Comparison of ENCODE assay signal across 30 mouse cellular contexts in genomic region chr2:77460011-77460410, GRCm38 (mm10).
DNase-seq lines count a peak whose midpoint lies in the region; ATAC-seq and TF ChIP-seq lines count a peak whose summit lies in the region.
"Had no signal": no experiment of that assay in that cellular context is flagged by ENCODE, and none has a peak within 500 bp of the region (broad histone marks: within the 10 kb centered on the region; RNA-seq: fewer than 3 reads in every experiment).

No protein-coding gene starts in this region.

- no peak overlapping the region for H3K9ac ChIP-seq in kidney, postnatal 0 days (ENCODE audit: low read depth, low read length)
- H3K9ac ChIP-seq in midbrain, embryonic 14.5 days (replicated peaks; ENCODE audit: low read length): no peak overlapping the region
- H3K9ac ChIP-seq: embryonic facial prominence, embryonic 12.5 days; embryonic facial prominence, embryonic 15.5 days; forebrain, postnatal 0 days; heart, embryonic 12.5 days; heart, embryonic 15.5 days; hindbrain, embryonic 13.5 days had no signal

- H3K4me1 ChIP-seq in kidney, postnatal 0 days (replicated peaks; ENCODE audit: insufficient read depth, low read length): no peaks in the 10 kb centered on the region
- no peaks in the 10 kb centered on the region for H3K4me1 ChIP-seq in midbrain, embryonic 14.5 days (ENCODE audit: control insufficient read depth, insufficient read depth, low read length)
- H3K4me1 ChIP-seq: embryonic facial prominence, embryonic 12.5 days; embryonic facial prominence, embryonic 15.5 days; hindbrain, embryonic 10.5 days; hindbrain, embryonic 13.5 days had no signal

- ATAC-seq in kidney, postnatal 0 days (replicated peaks; ENCODE audit: low FRiP score, low read depth): no peak
- no peak for ATAC-seq in midbrain, embryonic 14.5 days (ENCODE audit: low FRiP score, low TSS enrichment)
- ATAC-seq: forebrain, embryonic 14.5 days; forebrain, postnatal 0 days; hindbrain, postnatal 0 days; inflammation-experienced regulatory T-cells, adult 6 months; intestine, embryonic 16.5 days; Patski had no signal

- H3K9me3 ChIP-seq in kidney, postnatal 0 days (replicated peaks; ENCODE audit: low read length): no peaks in the 10 kb centered on the region
- no peaks in the 10 kb centered on the region for H3K9me3 ChIP-seq in midbrain, embryonic 14.5 days (ENCODE audit: control insufficient read depth, low read length)
- H3K9me3 ChIP-seq: embryonic facial prominence, embryonic 12.5 days; embryonic facial prominence, embryonic 15.5 days; heart, embryonic 12.5 days; heart, embryonic 15.5 days; hindbrain, embryonic 10.5 days; hindbrain, embryonic 13.5 days had no signal

- 73% methylated on average over 6 of the region's 6 CpGs for WGBS in kidney, postnatal 0 days
- 91% methylated on average over 6 of the region's 6 CpGs for WGBS in midbrain, embryonic 14.5 days

- H3K27me3 ChIP-seq in kidney, postnatal 0 days (ENCODE audit: insufficient read depth, low read length): no peaks in the 10 kb centered on the region
- H3K27me3 ChIP-seq in midbrain, embryonic 14.5 days (ENCODE audit: control insufficient read depth, insufficient read depth, low read length): no peaks in the 10 kb centered on the region
- H3K27me3 ChIP-seq: CH12.LX; embryonic facial prominence, embryonic 12.5 days; embryonic facial prominence, embryonic 15.5 days; heart, embryonic 12.5 days; heart, embryonic 15.5 days; hindbrain, embryonic 13.5 days had no signal

- no peak overlapping the region for H3K27ac ChIP-seq in kidney, postnatal 0 days
- H3K27ac ChIP-seq in midbrain, embryonic 14.5 days (replicated peaks; ENCODE audit: low read depth, low read length): no peak overlapping the region
- H3K27ac ChIP-seq: embryonic facial prominence, embryonic 12.5 days; embryonic facial prominence, embryonic 15.5 days; heart, embryonic 15.5 days; hindbrain, embryonic 10.5 days; hindbrain, embryonic 13.5 days; hindbrain, postnatal 0 days had no signal

- no peaks in the 10 kb centered on the region for H3K36me3 ChIP-seq in kidney, postnatal 0 days (ENCODE audit: insufficient read depth, low read length)
- no peaks in the 10 kb centered on the region for H3K36me3 ChIP-seq in midbrain, embryonic 14.5 days (ENCODE audit: control insufficient read depth, insufficient read depth, low read length)
- H3K36me3 ChIP-seq: embryonic facial prominence, embryonic 12.5 days; embryonic facial prominence, embryonic 15.5 days; G1E; heart, embryonic 12.5 days; heart, embryonic 15.5 days; hindbrain, embryonic 10.5 days; hindbrain, embryonic 13.5 days had no signal

- no peak overlapping the region for H3K4me2 ChIP-seq in kidney, postnatal 0 days (ENCODE audit: low read length)
- H3K4me2 ChIP-seq in midbrain, embryonic 14.5 days (ENCODE audit: low read length): no peak overlapping the region
- H3K4me2 ChIP-seq: embryonic facial prominence, embryonic 12.5 days; embryonic facial prominence, embryonic 15.5 days; heart, embryonic 12.5 days; heart, embryonic 15.5 days; hindbrain, embryonic 13.5 days had no signal

- intact Hi-C loops in gastrocnemius, postnatal 36 days (cut with DNase I): no loop called here

- no peak for TF ChIP-seq CTCF in kidney, postnatal 0 days (IDR thresholded peaks at IDR 0.05; ENCODE audit: low read depth)

- H3K4me3 ChIP-seq in kidney, postnatal 0 days (replicated peaks; ENCODE audit: low read depth, low read length): no peak overlapping the region
- no peak overlapping the region for H3K4me3 ChIP-seq in midbrain, embryonic 14.5 days (replicated peaks; ENCODE audit: low read depth, low read length)
- H3K4me3 ChIP-seq: embryonic facial prominence, embryonic 12.5 days; embryonic facial prominence, embryonic 15.5 days; heart, embryonic 12.5 days; heart, embryonic 15.5 days; hindbrain, embryonic 10.5 days; hindbrain, embryonic 13.5 days had no signal

- peak; percentile 15 for DNase-seq in gastrocnemius, adult 18-20 months (ENCODE audit: low spot score)
- DNase-seq in gastrocnemius, postnatal 36 days: no peak
- peak; percentile 28 for DNase-seq in kidney, postnatal 0 days (ENCODE audit: low spot score)
- no peak for DNase-seq in kidney, adult 11 months
- peak; percentile 9 for DNase-seq in urinary bladder, postnatal 14 days (ENCODE audit: low spot score)
- DNase-seq in urinary bladder, postnatal 25 days (ENCODE audit: low spot score): no peak
- peak; percentile 54 for DNase-seq in skeletal muscle tissue, adult 2 months (ENCODE audit: low read depth, low spot score)
- no peak for DNase-seq in midbrain, embryonic 14.5 days
- DNase-seq: adrenal gland, postnatal 10 days; B cell, adult 2 months; cerebellum, adult 11 months; cerebellum, adult 2 months; cerebellum, adult 9-11 months; cerebellum, postnatal 25 days; forebrain, postnatal 0 days; heart, postnatal 10 days; heart, postnatal 36 days had no signal

Comparison
In these comparisons a context has a peak if more than half of its experiments do, and no peak if none do; other contexts are left out.
1. DNase-seq: peak in gastrocnemius, adult 18-20 months (single experiment), kidney, postnatal 0 days (single experiment), urinary bladder, postnatal 14 days (single experiment) and skeletal muscle tissue, adult 2 months (single experiment); none in gastrocnemius, postnatal 36 days (0 of 2), kidney, adult 11 months (single experiment), urinary bladder, postnatal 25 days (single experiment) and midbrain, embryonic 14.5 days (single experiment).